Mouse (Mus musculus): ENCODE measurements at regions not wholly inside any gene's neighbourhood (a gene's known extent, or its start where the extent isn't known, plus 50 kb on each side); places are given as distances from the start of the nearest gene placed in this dataset.

DNA sequence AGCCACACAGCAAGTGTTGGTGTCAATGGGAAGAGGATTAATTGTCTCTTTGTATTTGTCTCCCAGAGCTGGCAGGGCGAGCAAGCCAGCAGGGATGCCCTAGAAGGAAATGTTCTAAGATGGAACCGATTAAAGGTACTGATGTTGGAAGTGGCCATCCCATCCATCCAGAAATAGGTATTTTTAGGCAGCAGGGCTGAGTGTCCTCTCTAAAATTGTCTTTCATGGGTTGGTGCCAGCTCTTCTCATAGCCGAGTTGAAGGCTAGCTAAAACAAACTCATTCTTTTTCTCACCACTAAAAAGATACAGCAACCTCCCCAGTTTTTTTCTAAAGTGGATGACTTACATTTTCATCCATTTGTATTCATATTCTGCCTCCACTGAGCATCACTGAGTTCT lies 120.2 kb upstream of the Xylt1 start:
- DNase-seq (ENCODE audit: low spot score in 2 of 2) = no peak

DNA sequence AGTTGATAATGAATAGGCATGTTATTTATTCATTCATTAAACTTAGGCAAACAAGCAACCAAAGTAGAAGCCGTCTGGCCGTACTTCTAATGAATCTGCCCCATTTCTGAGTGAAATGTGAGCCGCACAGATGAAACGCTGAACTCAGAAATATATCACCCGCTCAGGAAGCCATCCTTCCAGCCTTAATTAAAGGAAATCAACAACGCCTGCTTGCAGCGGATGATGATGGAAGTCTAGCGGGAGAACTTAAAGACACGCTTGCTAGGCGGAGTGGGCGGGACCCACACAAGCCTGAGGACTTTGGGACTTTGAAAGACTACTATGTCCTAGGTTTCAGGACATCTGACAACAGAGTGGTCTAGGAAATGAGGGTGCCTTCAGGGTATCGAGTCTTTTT lies 117.7 kb upstream of the Xylt1 start:
- DNase-seq (ENCODE audit: low spot score in 2 of 2) = no peak

- no peak for DNase-seq (ENCODE audit: low spot score in 2 of 2)
These were observed 116.4 kb upstream of the Xylt1 start for GRCm38 (mm10) chr7:117264341-117264740.

- no peak for DNase-seq (ENCODE audit: low spot score in 2 of 2)
These were observed 112.7 kb upstream of the Xylt1 start for GRCm38 (mm10) chr7:117268096-117268495.

GRCm38 (mm10) chr7:117269263-117269897 lies 111.4 kb upstream of the Xylt1 start:
- DNase-seq (ENCODE audit: low spot score in 2 of 2) = no peak

GRCm38 (mm10) chr7:117278388-117278961 lies 102.3 kb upstream of the Xylt1 start:
- DNase-seq (ENCODE audit: low spot score in 2 of 2) = no peak

DNA sequence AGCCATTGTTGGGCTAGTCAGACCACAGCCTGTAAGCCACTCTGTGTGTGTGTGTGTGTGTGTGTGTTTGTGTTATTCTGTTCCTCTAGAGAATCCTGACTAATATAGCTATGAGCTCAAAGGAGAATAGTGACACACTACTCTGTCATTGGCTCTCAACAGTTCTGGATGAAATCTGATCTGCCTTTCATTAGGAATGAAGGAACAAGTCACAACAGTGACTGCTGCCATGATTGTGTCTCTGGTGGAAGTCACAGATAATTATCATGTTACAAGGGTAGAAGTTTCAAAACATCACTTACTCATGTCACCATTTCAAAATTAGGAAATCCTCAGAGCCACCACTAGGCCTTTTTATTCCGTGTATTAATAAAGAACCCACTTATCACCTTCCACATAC lies 98.6 kb upstream of the Xylt1 start:
- DNase-seq (ENCODE audit: low spot score in 2 of 2) = no peak

GRCm38 (mm10) chr7:117285206-117285605 lies 95.6 kb upstream of the Xylt1 start:
- no peak for DNase-seq (ENCODE audit: low spot score in 2 of 2)

- DNase-seq (ENCODE audit: low spot score in 2 of 2) = no peak
These were observed 94.8 kb upstream of the Xylt1 start for GRCm38 (mm10) chr7:117285985-117286384.

DNA sequence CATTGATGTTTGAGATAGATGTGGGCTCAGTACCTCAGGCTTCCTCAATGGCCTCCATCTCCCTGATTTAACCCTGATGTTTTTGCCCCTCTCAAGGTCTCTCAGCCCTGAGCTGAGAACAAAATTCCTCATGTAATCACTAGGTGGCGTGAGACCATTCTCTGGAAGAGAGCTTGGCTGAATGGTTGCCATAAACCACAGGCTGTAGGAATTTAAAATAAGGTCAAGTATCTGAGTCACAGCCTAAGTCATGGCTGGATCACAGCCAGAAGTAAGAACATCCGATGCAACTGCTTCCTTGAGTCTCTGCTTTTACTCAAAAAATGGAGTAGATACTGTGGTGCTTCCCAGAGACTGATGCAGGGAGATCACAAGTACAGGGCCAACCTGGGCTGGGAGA lies 77.1 kb upstream of the Xylt1 start:
- DNase-seq (ENCODE audit: low spot score in 2 of 2) = no peak

- no peak for DNase-seq (ENCODE audit: low spot score in 2 of 2)
These were observed 70.1 kb upstream of the Xylt1 start for GRCm38 (mm10) chr7:117310586-117311200.

DNA sequence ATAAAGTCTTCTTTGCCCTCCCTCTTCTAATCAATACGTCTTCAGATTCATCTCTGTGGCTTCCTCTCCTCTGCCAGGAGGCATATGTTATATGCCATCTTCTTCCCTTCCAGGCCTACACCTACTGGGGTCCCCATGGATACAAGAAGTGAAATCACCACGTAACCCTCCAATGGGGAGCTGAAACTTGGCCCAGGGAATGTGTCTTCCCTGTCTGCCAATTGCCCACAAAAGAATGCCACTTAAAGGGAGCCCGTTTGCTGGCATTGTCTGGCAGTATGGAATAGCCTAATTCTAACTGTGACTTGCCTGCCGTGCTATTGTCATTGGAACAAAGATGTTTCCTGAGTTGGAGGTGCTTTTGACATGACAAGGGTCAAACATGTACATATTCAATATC lies 69.5 kb upstream of the Xylt1 start:
- no peak for DNase-seq (ENCODE audit: low spot score in 2 of 2)

DNA sequence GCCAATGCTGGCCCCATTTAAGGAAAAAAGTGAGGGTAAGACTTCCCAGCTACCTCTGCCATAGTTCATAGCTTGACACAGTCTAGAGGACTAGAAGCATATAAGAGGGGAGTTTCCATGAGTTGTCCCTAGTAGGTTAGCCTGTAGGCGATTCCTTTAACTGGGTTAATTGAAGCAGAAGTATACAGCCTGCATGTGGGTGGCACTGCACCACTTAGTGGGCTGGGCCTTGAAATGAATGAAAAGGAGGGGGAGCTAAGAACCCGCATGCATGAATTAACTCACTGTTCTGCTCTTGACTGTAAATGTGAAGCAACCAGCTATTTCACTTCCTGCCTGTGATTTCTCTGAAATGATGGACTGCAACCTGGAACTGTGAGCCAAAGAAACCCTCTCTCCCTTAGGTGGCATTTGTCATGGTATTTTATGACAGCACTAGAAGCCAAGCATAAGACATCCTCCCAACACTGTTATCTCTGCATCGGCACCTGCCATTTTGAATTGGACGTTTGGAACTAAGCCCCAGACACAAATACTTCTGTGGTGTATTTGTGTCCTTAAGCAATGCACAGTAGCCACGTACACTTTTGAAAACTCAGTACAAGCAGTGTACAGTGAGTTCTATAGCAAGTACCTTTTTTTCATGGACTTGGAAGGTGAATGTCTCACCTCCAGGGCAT lies 64.5 kb upstream of the Xylt1 start:
- no peak for DNase-seq (ENCODE audit: low spot score in 2 of 2)

DNA sequence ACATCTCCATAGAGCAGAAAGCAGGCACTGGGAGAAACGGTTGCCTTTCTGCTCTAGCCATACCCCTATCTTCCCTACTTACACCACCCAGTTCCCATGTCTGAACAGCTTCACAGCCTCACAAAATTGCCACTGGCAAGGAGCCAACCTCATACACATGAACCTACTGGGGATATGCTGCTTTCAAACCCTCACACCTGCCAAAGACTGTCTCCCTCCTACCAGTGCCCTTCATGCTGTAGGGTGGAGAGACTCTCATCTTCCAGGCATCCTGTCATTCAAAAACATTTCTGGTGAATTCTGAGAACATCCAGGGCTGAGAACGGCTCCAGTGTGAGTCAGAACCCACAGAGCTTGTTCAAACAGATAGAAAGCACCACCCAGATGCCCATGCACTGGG lies 63.4 kb upstream of the Xylt1 start:
- peak in 1 of 2 experiments; percentile 41 for DNase-seq (ENCODE audit: low spot score in 2 of 2)

DNA sequence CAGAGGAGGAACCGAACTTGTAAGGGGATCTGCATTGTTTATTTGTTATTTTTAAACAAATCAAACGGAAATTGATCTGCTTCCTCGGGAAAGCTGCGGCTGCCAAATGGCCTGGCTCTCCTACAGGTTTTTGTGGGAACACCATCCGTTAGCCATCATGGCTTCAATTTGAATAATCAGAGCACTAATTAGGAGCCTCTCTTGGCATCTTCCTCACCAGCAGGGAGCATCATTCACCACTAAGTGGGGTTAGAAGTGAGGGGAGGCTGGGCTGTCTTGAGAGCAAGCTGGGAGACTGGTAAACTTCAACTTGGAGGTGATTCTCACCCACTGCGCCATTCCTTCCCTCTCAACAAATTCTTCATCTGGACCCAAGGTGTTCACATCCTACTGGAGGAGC lies 60.2 kb upstream of the Xylt1 start:
- DNase-seq (ENCODE audit: low spot score in 2 of 2) = no peak

Data from frontal cortex, postnatal 25 days (tissue).